Mouse (Mus musculus): ENCODE results near the gene Dbil5. TPM values are rescaled to one million over a fixed set of nuclear protein-coding genes. Genes with fewer than 3 reads are reported as not detected.
A peak's percentile ranks its signal among the peaks of the same experiment; 100 is the strongest.

Gene Dbil5
- polyA plus RNA-seq, 1 experiment from 2014 or later: 2.0 TPM

DNA sequence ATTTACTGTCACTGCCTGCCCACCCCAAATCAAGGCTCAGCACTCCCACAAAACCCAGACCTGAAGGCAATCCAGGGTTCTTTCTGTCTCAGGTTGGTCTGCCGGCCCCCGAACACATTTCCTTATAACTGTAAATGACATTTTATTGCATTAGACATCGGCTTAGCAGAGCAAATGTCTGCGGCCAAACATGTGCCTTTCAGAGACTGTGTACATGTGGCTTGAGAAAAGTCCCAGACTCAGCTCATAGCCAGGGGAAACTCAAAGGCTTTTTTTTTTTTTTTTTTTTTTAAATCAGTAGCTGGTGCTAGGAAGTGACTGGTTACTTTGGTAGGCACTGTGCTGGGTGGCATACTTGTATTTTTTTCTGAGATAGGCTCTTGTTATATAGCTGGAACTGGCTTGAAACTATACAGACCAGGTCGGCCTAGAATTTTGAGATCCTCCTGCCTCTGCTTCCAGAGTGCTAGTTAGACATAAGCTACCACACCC, 1.3 kb upstream of the Dbil5 start:
- Histone ChIP-seq H3K9me3 (ENCODE audit: control insufficient read depth, low read length) (no peaks in the 10 kb centered on the region), H3K4me1 (replicated peaks; ENCODE audit: control insufficient read depth, insufficient read depth, low read length) (peaks cover 15% of the 10 kb centered on the region), H3K4me2 (ENCODE audit: low read length) (peak overlapping the region; percentile 71), H3K27me3 (replicated peaks; ENCODE audit: control insufficient read depth, insufficient read depth, low read length) (no peaks in the 10 kb centered on the region), H3K36me3 (ENCODE audit: control insufficient read depth, insufficient read depth, low read length) (peaks cover 39% of the 10 kb centered on the region), H3K27ac (ENCODE audit: low read depth) (0 out of 2 replicates have a peak overlapping the region, but pooled peaks have one; percentile 92), H3K4me3 (ENCODE audit: low read depth, low read length) (peak overlapping the region; percentile 90; the same call in 1 of the 2 replicates), H3K9ac (ENCODE audit: low read length) (no peak overlapping the region; the same call in 1 of the 2 replicates)
- no peak for ATAC-seq (replicated peaks; ENCODE audit: low FRiP score, low TSS enrichment, low read depth)
- no peak for DNase-seq (ENCODE audit: low spot score)
- 89% methylated on average over 5 of the region's 5 CpGs for WGBS

DNA sequence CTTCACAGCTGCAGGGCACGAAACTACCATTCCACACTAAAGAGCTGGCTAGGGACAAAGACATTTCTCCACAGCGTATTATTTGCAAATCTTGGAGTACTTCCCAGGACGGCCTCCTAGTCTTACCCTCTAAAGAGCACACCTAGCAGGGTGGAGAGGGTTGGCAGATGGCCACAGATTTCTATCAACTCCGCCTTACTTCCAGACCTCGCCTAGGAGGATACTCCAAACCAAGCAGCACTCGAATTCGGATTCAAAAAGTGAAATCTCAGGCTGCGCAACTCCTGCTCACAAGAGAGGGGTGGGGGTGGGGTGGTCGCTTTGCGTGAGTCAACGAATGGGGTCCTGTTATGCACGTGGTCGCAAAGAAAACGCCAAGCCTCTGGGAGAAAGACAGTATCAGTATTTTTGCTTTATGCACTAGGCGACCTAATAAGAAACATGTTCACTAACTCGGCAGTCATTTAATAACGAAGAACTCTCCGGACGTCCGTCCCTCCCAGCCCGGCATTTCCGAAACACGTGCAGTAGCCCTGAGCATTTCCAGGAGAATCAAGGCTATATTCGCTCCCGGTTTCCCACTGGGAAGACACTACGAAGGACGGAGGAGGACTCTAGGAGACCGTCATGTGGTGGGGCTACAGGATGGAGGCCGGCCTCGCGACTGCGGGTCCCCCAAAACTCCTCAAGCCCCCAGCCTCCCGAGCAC, 573 bp upstream of the Dbil5 start:
- 3% methylated on average over 33 of the region's 33 CpGs for WGBS

DNA sequence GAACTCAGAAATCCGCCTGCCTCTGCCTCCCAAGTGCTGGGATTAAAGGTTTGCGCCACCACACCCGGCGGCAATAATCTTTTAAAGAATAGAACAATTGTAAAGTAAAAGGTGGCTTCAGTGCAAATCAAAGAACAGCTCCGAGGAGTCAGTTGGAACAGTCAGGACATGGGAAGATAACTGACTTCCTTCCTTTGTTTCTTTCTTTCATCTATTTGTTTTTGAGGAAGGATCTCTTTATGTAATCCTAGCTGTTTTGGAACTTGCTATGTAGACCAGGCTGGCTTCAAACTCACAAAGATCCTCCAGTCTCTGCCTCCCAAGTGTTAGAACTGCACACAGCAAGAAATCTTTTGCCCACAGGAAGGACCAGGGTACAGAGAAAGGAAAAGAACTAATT, 7.2 kb downstream of the Dbil5 start:
- Histone ChIP-seq H3K27ac (ENCODE audit: low read depth) (no peak overlapping the region), H3K9me3 (ENCODE audit: control insufficient read depth, low read length) (no peaks in the 10 kb centered on the region), H3K27me3 (replicated peaks; ENCODE audit: control insufficient read depth, insufficient read depth, low read length) (no peaks in the 10 kb centered on the region), H3K36me3 (ENCODE audit: control insufficient read depth, insufficient read depth, low read length) (peaks cover 66% of the 10 kb centered on the region), H3K4me2 (ENCODE audit: low read length) (no peak overlapping the region), H3K4me3 (ENCODE audit: low read depth, low read length) (no peak overlapping the region), H3K4me1 (replicated peaks; ENCODE audit: control insufficient read depth, insufficient read depth, low read length) (no peaks in the 10 kb centered on the region), H3K9ac (ENCODE audit: low read length) (no peak overlapping the region)
- WGBS: 96% methylated on average over 5 of the region's 5 CpGs
- no peak for ATAC-seq (replicated peaks; ENCODE audit: low FRiP score, low TSS enrichment, low read depth)
- no peak for DNase-seq (ENCODE audit: low spot score)

More for the DNA sequence above, 573 bp upstream of the Dbil5 start:
- peaks cover 44% of the 10 kb centered on the region for H3K36me3 ChIP-seq (ENCODE audit: control insufficient read depth, insufficient read depth, low read length)
- H3K27me3 ChIP-seq (replicated peaks; ENCODE audit: control insufficient read depth, insufficient read depth, low read length): no peaks in the 10 kb centered on the region
- DNase-seq (ENCODE audit: low spot score) (no peak), ATAC-seq (replicated peaks; ENCODE audit: low FRiP score, low TSS enrichment, low read depth) (peak; percentile 17)
- peak overlapping the region; percentile 71 for H3K4me2 ChIP-seq (ENCODE audit: low read length)
- peaks cover 15% of the 10 kb centered on the region for H3K4me1 ChIP-seq (replicated peaks; ENCODE audit: control insufficient read depth, insufficient read depth, low read length)
- H3K4me3 ChIP-seq (ENCODE audit: low read depth, low read length): peak overlapping the region; percentile 90
- no peaks in the 10 kb centered on the region for H3K9me3 ChIP-seq (ENCODE audit: control insufficient read depth, low read length)
- H3K27ac ChIP-seq (ENCODE audit: low read depth): peak overlapping the region; percentile 92
- peak overlapping the region; percentile 97 for H3K9ac ChIP-seq (ENCODE audit: low read length)

DNA sequence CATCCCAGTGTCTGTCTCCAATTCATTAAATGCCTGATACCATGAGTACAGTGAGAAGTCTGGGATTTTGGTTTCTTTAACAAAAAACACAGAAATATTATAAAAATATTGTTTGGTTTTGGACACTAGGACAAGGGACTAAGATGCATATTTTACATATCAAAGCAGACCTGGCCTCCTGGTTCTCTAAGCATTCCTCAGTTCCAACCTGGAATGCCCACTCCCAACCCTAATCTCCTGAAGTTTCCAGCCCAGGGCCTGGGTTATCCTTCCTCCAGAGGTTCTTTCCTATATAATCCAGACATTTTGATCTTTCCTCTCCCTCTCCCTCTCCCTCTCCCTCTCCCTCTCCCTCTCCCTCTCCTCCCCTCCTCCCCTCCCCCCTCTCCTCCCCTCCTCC, 7.6 kb downstream of the Dbil5 start:
- H3K4me3 ChIP-seq (ENCODE audit: low read depth, low read length): no peak overlapping the region
- no peak overlapping the region for H3K27ac ChIP-seq (ENCODE audit: low read depth)
- ATAC-seq (replicated peaks; ENCODE audit: low FRiP score, low TSS enrichment, low read depth) (no peak), DNase-seq (ENCODE audit: low spot score) (no peak)
- H3K9me3 ChIP-seq (ENCODE audit: control insufficient read depth, low read length): no peaks in the 10 kb centered on the region
- H3K4me2 ChIP-seq (ENCODE audit: low read length): no peak overlapping the region
- peaks cover 62% of the 10 kb centered on the region for H3K36me3 ChIP-seq (ENCODE audit: control insufficient read depth, insufficient read depth, low read length)
- no peak overlapping the region for H3K9ac ChIP-seq (ENCODE audit: low read length)
- no peaks in the 10 kb centered on the region for H3K4me1 ChIP-seq (replicated peaks; ENCODE audit: control insufficient read depth, insufficient read depth, low read length)
- H3K27me3 ChIP-seq (replicated peaks; ENCODE audit: control insufficient read depth, insufficient read depth, low read length): no peaks in the 10 kb centered on the region

DNA sequence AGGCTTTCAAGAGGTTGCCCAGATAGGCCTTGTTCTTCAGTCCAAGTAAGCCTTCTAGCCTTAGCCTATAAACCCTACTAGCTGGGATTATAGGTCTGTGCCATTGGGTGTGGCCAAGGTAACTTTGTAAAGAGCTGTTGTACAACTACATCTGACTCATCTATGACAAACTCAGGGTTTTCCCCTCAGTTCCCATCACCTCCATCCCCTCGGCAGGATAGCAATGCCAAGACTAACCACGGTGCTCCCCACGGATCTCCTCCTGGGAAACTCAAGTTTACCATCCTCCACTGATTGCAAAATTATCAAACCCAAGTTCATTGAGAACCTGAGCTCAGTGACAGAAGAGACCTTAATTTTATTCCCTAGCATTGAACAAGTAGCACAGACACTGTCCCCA, 18.7 kb downstream of the Dbil5 start:
- Histone ChIP-seq H3K9me3 (ENCODE audit: control insufficient read depth, low read length) (no peaks in the 10 kb centered on the region), H3K4me3 (ENCODE audit: low read depth, low read length) (no peak overlapping the region), H3K4me2 (ENCODE audit: low read length) (no peak overlapping the region), H3K27ac (ENCODE audit: low read depth) (no peak overlapping the region), H3K27me3 (replicated peaks; ENCODE audit: control insufficient read depth, insufficient read depth, low read length) (no peaks in the 10 kb centered on the region), H3K36me3 (ENCODE audit: control insufficient read depth, insufficient read depth, low read length) (peaks cover 81% of the 10 kb centered on the region), H3K9ac (ENCODE audit: low read length) (no peak overlapping the region), H3K4me1 (replicated peaks; ENCODE audit: control insufficient read depth, insufficient read depth, low read length) (no peaks in the 10 kb centered on the region)
- WGBS: 93% methylated on average over 3 of the region's 3 CpGs
- ATAC-seq (replicated peaks; ENCODE audit: low FRiP score, low TSS enrichment, low read depth): no peak
- DNase-seq (ENCODE audit: low spot score): no peak

DNA sequence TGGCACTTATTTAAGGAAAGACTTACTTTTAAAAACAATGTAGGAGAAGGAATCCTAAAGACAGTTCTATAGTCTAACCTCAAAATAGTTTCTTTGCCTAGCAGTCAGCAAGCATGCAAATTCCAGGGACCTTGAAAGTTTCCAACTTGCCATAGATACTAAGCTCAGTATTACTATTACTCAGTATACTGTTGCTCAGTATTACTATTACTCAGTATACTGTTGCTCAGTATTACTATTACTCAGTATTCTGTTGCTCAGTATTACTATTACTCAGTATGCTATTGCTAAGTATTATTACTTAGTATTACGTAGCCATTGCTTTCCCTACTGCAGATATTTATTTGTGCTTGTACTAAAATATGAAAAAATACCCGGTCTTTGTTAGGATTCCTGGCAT, 22.3 kb downstream of the Dbil5 start:
- no peak overlapping the region for H3K4me3 ChIP-seq (ENCODE audit: low read depth, low read length)
- H3K9ac ChIP-seq (ENCODE audit: low read length): no peak overlapping the region
- ATAC-seq (replicated peaks; ENCODE audit: low FRiP score, low TSS enrichment, low read depth): no peak
- WGBS: 93% methylated on average over 2 of the region's 2 CpGs
- DNase-seq (ENCODE audit: low spot score): no peak
- no peak overlapping the region for H3K27ac ChIP-seq (ENCODE audit: low read depth)
- H3K4me2 ChIP-seq (ENCODE audit: low read length): no peak overlapping the region
- H3K9me3 ChIP-seq (ENCODE audit: control insufficient read depth, low read length): no peaks in the 10 kb centered on the region
- H3K4me1 ChIP-seq (replicated peaks; ENCODE audit: control insufficient read depth, insufficient read depth, low read length): peaks cover 10% of the 10 kb centered on the region; the same call in 1 of the 2 replicates
- H3K27me3 ChIP-seq (replicated peaks; ENCODE audit: control insufficient read depth, insufficient read depth, low read length): no peaks in the 10 kb centered on the region
- peaks cover 46% of the 10 kb centered on the region for H3K36me3 ChIP-seq (ENCODE audit: control insufficient read depth, insufficient read depth, low read length)

DNA sequence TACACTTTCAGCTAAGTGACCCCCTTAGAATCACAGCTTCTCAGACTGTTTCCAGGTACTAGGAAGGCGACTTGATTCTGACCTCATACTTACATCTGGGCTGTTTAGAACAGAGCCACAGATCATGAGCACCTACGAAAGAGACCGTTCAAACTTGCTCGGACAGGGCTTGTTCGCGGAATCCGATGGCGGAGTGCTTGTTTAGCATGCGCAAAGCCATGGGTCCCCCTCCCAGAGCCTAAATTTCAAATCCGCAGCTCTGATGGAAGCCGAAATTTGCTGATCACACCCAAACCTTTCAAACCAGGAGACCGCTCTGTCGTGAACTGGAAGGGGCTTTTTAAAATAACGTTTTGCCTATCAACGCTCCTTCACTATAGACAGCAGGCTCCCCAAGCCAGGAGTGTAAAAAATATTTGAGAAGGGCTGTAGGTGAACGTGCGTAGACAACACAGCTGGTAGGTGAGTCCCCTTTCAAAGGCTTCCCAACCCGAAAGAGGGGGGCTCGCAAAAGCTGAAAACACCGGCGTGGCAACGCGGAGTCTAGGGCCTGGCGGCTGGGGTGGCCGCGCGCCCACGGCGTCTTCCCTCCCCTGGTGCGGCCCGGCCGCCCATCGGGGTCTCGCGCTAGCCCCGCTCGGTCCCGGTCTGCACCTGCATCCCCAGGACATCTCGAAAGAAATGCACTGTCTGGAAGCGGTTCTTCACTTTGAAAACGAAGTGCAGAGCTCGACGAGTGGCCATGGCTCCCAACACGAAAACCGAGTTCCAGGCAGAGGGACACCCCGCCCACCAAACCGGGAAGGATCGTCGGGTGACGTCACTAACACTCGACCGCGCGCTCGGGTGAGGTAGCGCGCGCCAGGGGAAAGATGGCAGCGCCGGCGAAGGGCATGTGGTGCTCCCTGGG, 25.7 kb downstream of the Dbil5 start, which contains the start of the genes Mrm3 and Glod4:
TSS of gene Mrm3 (plus strand) at position 815 of the 910 bp plus-strand sequence.
TSS of gene Glod4 (minus strand) at position 825 of the 910 bp plus-strand sequence.
- DNase-seq (ENCODE audit: low spot score): peak; percentile 99
- ATAC-seq (replicated peaks; ENCODE audit: low FRiP score, low TSS enrichment, low read depth): peak; percentile 91
- H3K27ac ChIP-seq (ENCODE audit: low read depth): peak within 1 kb of the TSS; percentile 71
- no peaks in the 10 kb centered on the region for H3K9me3 ChIP-seq (ENCODE audit: control insufficient read depth, low read length)
- H3K9ac ChIP-seq (ENCODE audit: low read length): peak within 1 kb of the TSS; percentile 83
- peaks cover 14% of the 10 kb centered on the region; the same call in 1 of the 2 replicates for H3K4me1 ChIP-seq (replicated peaks; ENCODE audit: control insufficient read depth, insufficient read depth, low read length)
- H3K36me3 ChIP-seq (ENCODE audit: control insufficient read depth, insufficient read depth, low read length): peaks cover 23% of the 10 kb centered on the region
- peak within 1 kb of the TSS; percentile 99 for H3K4me3 ChIP-seq (ENCODE audit: low read depth, low read length)
- no peaks in the 10 kb centered on the region for H3K27me3 ChIP-seq (replicated peaks; ENCODE audit: control insufficient read depth, insufficient read depth, low read length)
- WGBS: under 1% methylated on average over 61 of the region's 61 CpGs
- H3K4me2 ChIP-seq (ENCODE audit: low read length): peak within 1 kb of the TSS; percentile 90

DNA sequence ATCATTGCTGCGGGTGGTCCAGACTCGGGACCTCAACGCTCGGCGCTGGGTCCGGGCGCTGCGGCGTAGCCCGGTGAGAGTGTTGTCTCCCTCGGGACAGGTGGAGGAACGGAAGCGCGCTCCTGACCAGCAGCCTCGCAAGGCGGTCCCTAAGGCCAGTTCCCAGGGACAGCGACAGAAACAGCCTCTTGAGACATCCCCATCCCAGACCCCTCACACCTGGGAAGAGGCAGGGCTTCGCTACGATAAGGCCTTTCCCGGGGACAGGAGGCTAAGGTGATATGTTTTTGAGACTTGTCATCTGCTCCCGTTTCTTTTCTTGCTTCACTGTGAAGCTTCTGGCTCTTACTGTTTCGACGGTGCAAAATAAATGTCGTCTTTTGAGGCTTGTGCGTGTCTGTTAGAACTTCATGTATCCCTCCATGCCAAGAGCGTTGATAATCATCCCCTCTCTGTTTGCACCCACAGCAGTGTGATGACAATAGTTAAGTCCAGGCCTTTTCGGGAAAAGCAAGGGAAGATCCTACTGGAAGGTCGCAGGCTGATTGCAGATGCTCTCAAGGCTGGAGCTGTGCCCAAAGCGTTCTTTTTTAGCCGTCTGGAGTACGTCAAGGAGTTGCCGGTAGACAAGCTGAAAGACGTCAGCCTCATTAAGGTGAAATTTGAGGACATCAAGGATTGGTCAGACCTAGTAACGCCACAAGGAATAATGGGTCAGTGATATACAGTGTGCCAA, 26.6 kb downstream of the Dbil5 start:
- H3K36me3 ChIP-seq (ENCODE audit: control insufficient read depth, insufficient read depth, low read length): peaks cover 31% of the 10 kb centered on the region
- H3K4me3 ChIP-seq (ENCODE audit: low read depth, low read length): peak overlapping the region; percentile 99
- no peaks in the 10 kb centered on the region for H3K9me3 ChIP-seq (ENCODE audit: control insufficient read depth, low read length)
- H3K27me3 ChIP-seq (replicated peaks; ENCODE audit: control insufficient read depth, insufficient read depth, low read length): no peaks in the 10 kb centered on the region
- H3K9ac ChIP-seq (ENCODE audit: low read length): peak overlapping the region; percentile 83
- 2% methylated on average over 34 of the region's 34 CpGs for WGBS
- DNase-seq (ENCODE audit: low spot score) (no peak), ATAC-seq (replicated peaks; ENCODE audit: low FRiP score, low TSS enrichment, low read depth) (peak; percentile 63; the same call in 1 of the 2 replicates)
- peak overlapping the region; percentile 71; the same call in 1 of the 2 replicates for H3K27ac ChIP-seq (ENCODE audit: low read depth)
- peak overlapping the region; percentile 90 for H3K4me2 ChIP-seq (ENCODE audit: low read length)
- peaks cover 14% of the 10 kb centered on the region; the same call in 1 of the 2 replicates for H3K4me1 ChIP-seq (replicated peaks; ENCODE audit: control insufficient read depth, insufficient read depth, low read length)
